Mouse (Mus musculus): ENCODE measurements around the gene Galnt17.

GRCm38 (mm10) chr5:131233828-131234227 is 74.5 kb downstream of the Galnt17 start:
- TF ChIP-seq POLR2A (IDR thresholded peaks at IDR 0.05; ENCODE audit: borderline replicate concordance, extremely low read depth, insufficient read depth, insufficient read length, poor library complexity, severe bottlenecking), result no peak
- no peak for TF ChIP-seq CTCF (IDR thresholded peaks at IDR 0.05; ENCODE audit: borderline replicate concordance, extremely low read depth, insufficient read depth, insufficient read length)

Measured in brain, embryonic 14.5 days (tissue).